Mouse (Mus musculus) hindbrain, embryonic 16.5 days (tissue): Measurements from ENCODE around the gene Egfr. TPM values are rescaled to one million over a fixed set of nuclear protein-coding genes. Genes with fewer than 3 reads are reported as not detected.

Experiments used
- ATAC-seq: fragments of 200-750 bp; cut with Nextera tagmentation; 2 replicates; pipeline ENCODE4 v1.8.0; 2017; ENCODE audit warnings: moderate TSS enrichment, moderate library complexity
- H3K27ac ChIP-seq: fragments of 300-500 bp; sonication (generic); 2 replicates; pipeline ENCODE4 v1.5.1; 2014; ENCODE audit warnings: low read depth, mild to moderate bottlenecking, control low read depth, low read length, moderate library complexity
- H3K27me3 ChIP-seq: fragments of 300-500 bp; sonication (generic); replicated peaks from 2 replicates; pipeline ENCODE4 v1.6.1; 2014; ENCODE audit warnings: low read length; ENCODE audit not compliant: control insufficient read depth, insufficient read depth
- H3K36me3 ChIP-seq: fragments of 300-500 bp; sonication (generic); 2 replicates; pipeline ENCODE4 v1.6.1; 2014; ENCODE audit warnings: mild to moderate bottlenecking, low read length, moderate library complexity, mixed read lengths; ENCODE audit not compliant: control insufficient read depth, insufficient read depth
- H3K4me1 ChIP-seq: fragments of 300-500 bp; sonication (generic); 2 replicates; pipeline ENCODE4 v1.6.1; 2014; ENCODE audit warnings: low read depth, low read length; ENCODE audit not compliant: control insufficient read depth, insufficient read depth
- H3K4me2 ChIP-seq: fragments of 300-500 bp; sonication (generic); 2 replicates; pipeline ENCODE4 v1.6.1; 2014; ENCODE audit warnings: mild to moderate bottlenecking, low read length, control low read depth, moderate library complexity
- H3K4me3 ChIP-seq: fragments of 300-500 bp; sonication (generic); 2 replicates; pipeline ENCODE4 v1.5.1; 2014; ENCODE audit warnings: mild to moderate bottlenecking, low read length, control low read depth, moderate library complexity
- H3K9ac ChIP-seq: fragments of 300-500 bp; sonication (generic); 2 replicates; pipeline ENCODE4 v1.6.1; 2014; ENCODE audit warnings: low read depth, mild to moderate bottlenecking, control low read depth, low read length, moderate library complexity
- H3K9me3 ChIP-seq: fragments of 300-500 bp; sonication (generic); 2 replicates; pipeline ENCODE4 v1.6.1; 2014; ENCODE audit warnings: mild to moderate bottlenecking, low read length, moderate library complexity; ENCODE audit not compliant: control insufficient read depth
- WGBS: fragments of 180-500 bp; shearing (Covaris S2); extraction: QIAGEN DNeasy Blood & Tissue Kit; methylation state at CpG from one replicate; pipeline ENCODE4 v1.1.7; 2014; 5-methylcytosine and 5-hydroxymethylcytosine counted together
- polyA plus RNA-seq: library from polyadenylated mRNA; unstranded; fragments of >200 nt; fragmentation: Nextera tagmentation; extraction: Ambion mirVana; gene quantifications from 2 replicates; pipeline ENCODE4 v1.2.1, GENCODE M21; 2015

Gene Egfr
- 6.2 and 8.4 TPM in 2 replicates for polyA plus RNA-seq

- ATAC-seq = peak; percentile 94
Observed at GRCm38 (mm10) chr11:16752007-16752348, at the start of gene Egfr. TSS of gene Egfr (plus strand) at chr11:16752203.

GRCm38 (mm10) chr11:16703221-16703620 is 48.8 kb upstream of the Egfr start:
- no peak overlapping the region for H3K4me3 ChIP-seq
- H3K4me2 ChIP-seq = no peak overlapping the region
- H3K4me1 ChIP-seq = no peaks in the 10 kb centered on the region
- no peaks in the 10 kb centered on the region for H3K36me3 ChIP-seq
- no peak overlapping the region for H3K27ac ChIP-seq
- no peaks in the 10 kb centered on the region for H3K27me3 ChIP-seq
- ATAC-seq = no peak
- no peak overlapping the region for H3K9ac ChIP-seq
- 89% methylated on average over 3 of the region's 3 CpGs for WGBS
- no peaks in the 10 kb centered on the region for H3K9me3 ChIP-seq

More at GRCm38 (mm10) chr11:16752007-16752348, at the start of gene Egfr:
- H3K4me1 ChIP-seq = peaks cover 2% of the 10 kb centered on the region; the same call in 1 of the 2 replicates
- H3K9ac ChIP-seq = peak within 1 kb of the TSS; percentile 74
- H3K4me3 ChIP-seq = peak within 1 kb of the TSS; percentile 77
- H3K27me3 ChIP-seq = peaks cover 18% of the 10 kb centered on the region; the same call in 1 of the 2 replicates
- peak within 1 kb of the TSS; percentile 96 for H3K4me2 ChIP-seq
- H3K36me3 ChIP-seq = no peaks in the 10 kb centered on the region
- H3K9me3 ChIP-seq = no peaks in the 10 kb centered on the region
- H3K27ac ChIP-seq = no peak within 1 kb of the TSS; the same call in 1 of the 2 replicates
- WGBS = under 1% methylated on average over 21 of the region's 21 CpGs

- no peak overlapping the region for H3K4me2 ChIP-seq
- H3K9me3 ChIP-seq = no peaks in the 10 kb centered on the region
- H3K4me3 ChIP-seq = no peak overlapping the region
- H3K9ac ChIP-seq = no peak overlapping the region
- H3K27ac ChIP-seq = no peak overlapping the region
- no peaks in the 10 kb centered on the region for H3K27me3 ChIP-seq
- H3K4me1 ChIP-seq = no peaks in the 10 kb centered on the region
- H3K36me3 ChIP-seq = no peaks in the 10 kb centered on the region
- 60% methylated on average over 1 of the region's 1 CpGs for WGBS
- ATAC-seq = no peak
Observed at GRCm38 (mm10) chr11:16735083-16735644, 16.8 kb upstream of the Egfr start.

GRCm38 (mm10) chr11:16737323-16737722 is 14.7 kb upstream of the Egfr start:
- Histone ChIP-seq H3K9ac (no peak overlapping the region), H3K36me3 (no peaks in the 10 kb centered on the region), H3K9me3 (no peaks in the 10 kb centered on the region), H3K27me3 (no peaks in the 10 kb centered on the region), H3K4me2 (no peak overlapping the region), H3K4me1 (no peaks in the 10 kb centered on the region), H3K4me3 (no peak overlapping the region), H3K27ac (no peak overlapping the region)
- 81% methylated on average over 2 of the region's 2 CpGs for WGBS
- ATAC-seq = no peak

GRCm38 (mm10) chr11:16738691-16739090 is 13.3 kb upstream of the Egfr start:
- 90% methylated on average over 2 of the region's 2 CpGs for WGBS
- no peaks in the 10 kb centered on the region for H3K9me3 ChIP-seq
- H3K9ac ChIP-seq = no peak overlapping the region
- H3K4me2 ChIP-seq = no peak overlapping the region
- no peak for ATAC-seq
- H3K36me3 ChIP-seq = no peaks in the 10 kb centered on the region
- H3K4me1 ChIP-seq = no peaks in the 10 kb centered on the region
- no peaks in the 10 kb centered on the region for H3K27me3 ChIP-seq
- H3K27ac ChIP-seq = no peak overlapping the region
- no peak overlapping the region for H3K4me3 ChIP-seq

- Histone ChIP-seq H3K36me3 (no peaks in the 10 kb centered on the region), H3K4me1 (no peaks in the 10 kb centered on the region), H3K9me3 (no peaks in the 10 kb centered on the region), H3K9ac (no peak overlapping the region), H3K4me2 (no peak overlapping the region), H3K27me3 (no peaks in the 10 kb centered on the region), H3K27ac (no peak overlapping the region), H3K4me3 (no peak overlapping the region)
- no peak for ATAC-seq
- WGBS = 81% methylated on average over 3 of the region's 3 CpGs
Observed at GRCm38 (mm10) chr11:16739155-16739554, 12.8 kb upstream of the Egfr start.

- Histone ChIP-seq H3K27me3 (no peaks in the 10 kb centered on the region), H3K9ac (no peak overlapping the region), H3K4me3 (no peak overlapping the region), H3K36me3 (no peaks in the 10 kb centered on the region), H3K9me3 (no peaks in the 10 kb centered on the region), H3K4me1 (no peaks in the 10 kb centered on the region), H3K27ac (no peak overlapping the region), H3K4me2 (no peak overlapping the region)
- peak; percentile 79; the same call in 1 of the 2 replicates for ATAC-seq
- whole genome bisulfite sequencing = 69% methylated on average over 10 of the region's 10 CpGs
Observed at GRCm38 (mm10) chr11:16740691-16741611, 11.1 kb upstream of the Egfr start.

GRCm38 (mm10) chr11:16742251-16742650 is 9.8 kb upstream of the Egfr start:
- Histone ChIP-seq H3K4me3 (no peak overlapping the region), H3K27me3 (no peaks in the 10 kb centered on the region), H3K27ac (no peak overlapping the region), H3K9me3 (no peaks in the 10 kb centered on the region), H3K4me2 (no peak overlapping the region), H3K4me1 (no peaks in the 10 kb centered on the region), H3K9ac (no peak overlapping the region), H3K36me3 (no peaks in the 10 kb centered on the region)
- WGBS = 87% methylated on average over 4 of the region's 4 CpGs
- no peak for ATAC-seq

GRCm38 (mm10) chr11:16742821-16743220 is 9.2 kb upstream of the Egfr start:
- no peaks in the 10 kb centered on the region for H3K36me3 ChIP-seq
- no peak overlapping the region for H3K4me2 ChIP-seq
- WGBS = 92% methylated on average over 2 of the region's 2 CpGs
- no peak for ATAC-seq
- no peak overlapping the region for H3K27ac ChIP-seq
- no peak overlapping the region for H3K4me3 ChIP-seq
- H3K9me3 ChIP-seq = no peaks in the 10 kb centered on the region
- no peaks in the 10 kb centered on the region for H3K27me3 ChIP-seq
- H3K9ac ChIP-seq = no peak overlapping the region
- no peaks in the 10 kb centered on the region for H3K4me1 ChIP-seq
